Comparison of ENCODE assay signal across 27 mouse cellular contexts in the genomic region with DNA sequence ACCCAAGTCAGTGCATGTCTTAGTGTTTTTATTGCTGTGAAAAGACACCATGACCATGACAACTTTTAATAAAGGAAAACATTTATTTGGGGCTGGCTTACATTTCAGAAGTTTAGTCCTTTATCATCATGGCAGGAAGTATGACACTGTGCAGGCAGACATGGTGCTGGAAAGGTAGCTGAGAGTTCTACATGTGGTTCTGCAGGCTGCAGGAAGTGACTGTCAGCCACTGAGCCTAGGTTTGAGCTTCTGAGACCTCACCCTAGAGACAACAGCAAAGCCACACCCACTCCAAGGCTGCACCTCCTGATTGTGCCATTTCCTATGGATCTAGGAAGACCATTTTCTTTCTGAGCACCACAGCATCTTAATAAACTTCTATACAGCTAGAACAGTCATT. TPM values are rescaled to one million over a fixed set of nuclear protein-coding genes. Genes with fewer than 3 reads are reported as not detected.
"Had no signal": no experiment of that assay in that cellular context is flagged by ENCODE, and none has a peak within 500 bp of the region (broad histone marks: within the 10 kb centered on the region; RNA-seq: fewer than 3 reads in every experiment).

No protein-coding gene starts in this region.

- H3K4me3 ChIP-seq: heart, adult 2 months; heart, embryonic 13.5 days; heart, embryonic 15.5 days; hindbrain, embryonic 10.5 days; hindbrain, embryonic 12.5 days; kidney, embryonic 15.5 days; limb, embryonic 13.5 days; limb, embryonic 15.5 days; liver, embryonic 12.5 days had no signal

- DNase-seq: gastrocnemius, postnatal 14 days; gastrocnemius, postnatal 36 days; heart, adult 2 months; heart, postnatal 4 days; kidney, adult 18-20 months; kidney, adult 8-10 months; kidney, postnatal 14 days; kidney, postnatal 36 days; layer of hippocampus, adult 9-11 months; layer of hippocampus, postnatal 36 days; left cerebral cortex, postnatal 4 days had no signal

- H3K27me3 ChIP-seq: heart, embryonic 13.5 days; heart, embryonic 15.5 days; hindbrain, embryonic 12.5 days; kidney, embryonic 15.5 days; limb, embryonic 13.5 days; limb, embryonic 15.5 days; liver, embryonic 12.5 days had no signal

- H3K36me3 ChIP-seq: heart, embryonic 13.5 days; heart, embryonic 15.5 days; hindbrain, embryonic 10.5 days; hindbrain, embryonic 12.5 days; kidney, embryonic 15.5 days; limb, embryonic 13.5 days; limb, embryonic 15.5 days; liver, embryonic 12.5 days had no signal

- H3K4me2 ChIP-seq: heart, embryonic 11.5 days; heart, embryonic 13.5 days; heart, embryonic 15.5 days; hindbrain, embryonic 12.5 days; hindbrain, embryonic 14.5 days; kidney, embryonic 15.5 days; limb, embryonic 13.5 days; limb, embryonic 15.5 days; liver, embryonic 12.5 days had no signal

- H3K9ac ChIP-seq: heart, embryonic 13.5 days; heart, embryonic 15.5 days; hindbrain, embryonic 12.5 days; hindbrain, embryonic 14.5 days; kidney, embryonic 15.5 days; limb, embryonic 13.5 days; limb, embryonic 15.5 days; liver, embryonic 12.5 days; liver, embryonic 14.5 days had no signal

- H3K9me3 ChIP-seq: heart, embryonic 13.5 days; heart, embryonic 15.5 days; hindbrain, embryonic 10.5 days; hindbrain, embryonic 12.5 days; kidney, embryonic 15.5 days; limb, embryonic 13.5 days; limb, embryonic 15.5 days; liver, embryonic 12.5 days had no signal

- ATAC-seq: hindbrain, embryonic 16.5 days; intestine, postnatal 0 days; liver, embryonic 12.5 days had no signal

- H3K27ac ChIP-seq: heart, adult 2 months; heart, embryonic 13.5 days; heart, embryonic 15.5 days; hindbrain, embryonic 10.5 days; hindbrain, embryonic 12.5 days; hindbrain, embryonic 14.5 days; kidney, embryonic 15.5 days; kidney, postnatal 0 days; limb, embryonic 13.5 days; limb, embryonic 15.5 days; liver, embryonic 12.5 days; liver, embryonic 14.5 days had no signal

- H3K4me1 ChIP-seq: heart, embryonic 13.5 days; heart, embryonic 15.5 days; hindbrain, embryonic 10.5 days; hindbrain, embryonic 12.5 days; kidney, embryonic 15.5 days; limb, embryonic 15.5 days; liver, embryonic 12.5 days had no signal

RNA-seq across cellular contexts. Expression of a gene that starts 48.8 kb away (rescaled TPM):
- polyA plus RNA-seq: hindbrain, embryonic 10.5 days; hindbrain, embryonic 12.5 days; limb, embryonic 11.5 days; limb, embryonic 13.5 days; liver, adult 2 months; liver, embryonic 12.5 days; liver, embryonic 14.5 days had no signal
